Mouse (Mus musculus) midbrain, embryonic 16.5 days (tissue): ENCODE results near the gene Mfap3. TPM values are rescaled to one million over a fixed set of nuclear protein-coding genes. Genes with fewer than 3 reads are reported as not detected.

Experiments used
- ATAC-seq: fragments of 200-750 bp; cut with Nextera tagmentation; 2 replicates; pipeline ENCODE4 v1.8.0; 2017; ENCODE audit warnings: moderate TSS enrichment
- H3K27ac ChIP-seq: fragments of 300-500 bp; sonication (generic); 2 replicates; pipeline ENCODE4 v1.5.1; 2014; ENCODE audit warnings: mild to moderate bottlenecking, low read length, mixed read lengths
- H3K27me3 ChIP-seq: fragments of 300-500 bp; sonication (generic); 2 replicates; pipeline ENCODE4 v1.6.1; 2014; ENCODE audit warnings: low read depth, low read length, mixed read lengths; ENCODE audit not compliant: control insufficient read depth, insufficient read depth
- H3K36me3 ChIP-seq: fragments of 300-500 bp; sonication (generic); 2 replicates; pipeline ENCODE4 v1.6.1; 2014; ENCODE audit warnings: mild to moderate bottlenecking, low read length, moderate library complexity, mixed read lengths; ENCODE audit not compliant: control insufficient read depth, insufficient read depth
- H3K4me1 ChIP-seq: fragments of 300-500 bp; sonication (generic); 2 replicates; pipeline ENCODE4 v1.6.1; 2014; ENCODE audit warnings: mild to moderate bottlenecking, low read length, mixed read lengths; ENCODE audit not compliant: control insufficient read depth, insufficient read depth
- H3K4me2 ChIP-seq: fragments of 300-500 bp; sonication (generic); 2 replicates; pipeline ENCODE4 v1.6.1; 2014; ENCODE audit warnings: mild to moderate bottlenecking, low read length, mixed read lengths
- H3K4me3 ChIP-seq: fragments of 300-500 bp; sonication (generic); 2 replicates; pipeline ENCODE4 v1.5.1; 2014; ENCODE audit warnings: low read depth, mild to moderate bottlenecking, low read length, moderate library complexity, mixed read lengths
- H3K9ac ChIP-seq: fragments of 300-500 bp; sonication (generic); 2 replicates; pipeline ENCODE4 v1.6.1; 2014; ENCODE audit warnings: low read depth, low read length, mixed read lengths
- H3K9me3 ChIP-seq: fragments of 300-500 bp; sonication (generic); replicated peaks from 2 replicates; pipeline ENCODE4 v1.6.1; 2014; ENCODE audit warnings: mild to moderate bottlenecking, low read length, mixed read lengths; ENCODE audit not compliant: control insufficient read depth, poor library complexity, severe bottlenecking
- WGBS: fragments of 180-500 bp; shearing (Covaris S2); extraction: QIAGEN DNeasy Blood & Tissue Kit; methylation state at CpG from one replicate; pipeline ENCODE4 v1.1.7; 2014; 5-methylcytosine and 5-hydroxymethylcytosine counted together
- polyA plus RNA-seq: library from polyadenylated mRNA; unstranded; fragments of >200 nt; fragmentation: Nextera tagmentation; extraction: Ambion mirVana; gene quantifications from 2 replicates; pipeline ENCODE4 v1.2.1, GENCODE M21; 2015

Gene Mfap3
- polyA plus RNA-seq, 1 experiment from 2014 or later: 63.8 TPM

GRCm38 (mm10) chr11:57497701-57498100, 20.8 kb upstream of the Mfap3 start:
- H3K9ac ChIP-seq: no peak overlapping the region
- peaks cover 34% of the 10 kb centered on the region for H3K36me3 ChIP-seq
- H3K4me2 ChIP-seq: no peak overlapping the region
- H3K27me3 ChIP-seq: no peaks in the 10 kb centered on the region
- no peak for ATAC-seq
- H3K9me3 ChIP-seq: no peaks in the 10 kb centered on the region
- 56% methylated on average over 3 of the region's 3 CpGs for WGBS
- H3K4me1 ChIP-seq: no peaks in the 10 kb centered on the region
- no peak overlapping the region for H3K4me3 ChIP-seq
- H3K27ac ChIP-seq: no peak overlapping the region

- Histone ChIP-seq H3K27ac (no peak overlapping the region), H3K27me3 (no peaks in the 10 kb centered on the region), H3K4me3 (no peak overlapping the region), H3K9ac (no peak overlapping the region), H3K4me2 (no peak overlapping the region), H3K4me1 (no peaks in the 10 kb centered on the region), H3K36me3 (peaks cover 30% of the 10 kb centered on the region), H3K9me3 (no peaks in the 10 kb centered on the region)
- ATAC-seq: no peak
- 93% methylated on average over 5 of the region's 5 CpGs for WGBS
Observed at GRCm38 (mm10) chr11:57498215-57498614, 20.2 kb upstream of the Mfap3 start.

- H3K27ac ChIP-seq: 0 out of 2 replicates have a peak overlapping the region, but pooled peaks have one; percentile 13
- H3K9ac ChIP-seq: no peak overlapping the region
- H3K36me3 ChIP-seq: peaks cover 24% of the 10 kb centered on the region
- peaks cover 7% of the 10 kb centered on the region; the same call in 1 of the 2 replicates for H3K4me1 ChIP-seq
- H3K9me3 ChIP-seq: no peaks in the 10 kb centered on the region
- no peak overlapping the region for H3K4me3 ChIP-seq
- ATAC-seq: no peak
- WGBS: 75% methylated on average over 5 of the region's 5 CpGs
- H3K27me3 ChIP-seq: no peaks in the 10 kb centered on the region
- H3K4me2 ChIP-seq: no peak overlapping the region
Observed at GRCm38 (mm10) chr11:57503155-57503554, 15.3 kb upstream of the Mfap3 start.

GRCm38 (mm10) chr11:57506899-57507298, 11.6 kb upstream of the Mfap3 start:
- ATAC-seq: 0 out of 2 replicates have a peak, but pooled peaks have one; percentile 42
- 26% methylated on average over 6 of the region's 6 CpGs for WGBS
- peak overlapping the region; percentile 50 for H3K27ac ChIP-seq

GRCm38 (mm10) chr11:57515218-57515617, 3.2 kb upstream of the Mfap3 start:
- peaks cover 23% of the 10 kb centered on the region for H3K4me1 ChIP-seq
- WGBS: 90% methylated on average over 5 of the region's 5 CpGs
- H3K9me3 ChIP-seq: no peaks in the 10 kb centered on the region
- no peak for ATAC-seq
- no peak overlapping the region for H3K27ac ChIP-seq
- no peak overlapping the region for H3K4me3 ChIP-seq
- no peak overlapping the region for H3K9ac ChIP-seq
- H3K36me3 ChIP-seq: peaks cover 9% of the 10 kb centered on the region
- H3K27me3 ChIP-seq: no peaks in the 10 kb centered on the region
- H3K4me2 ChIP-seq: no peak overlapping the region

More at GRCm38 (mm10) chr11:57506899-57507298, 11.6 kb upstream of the Mfap3 start:
- Histone ChIP-seq H3K4me1 (peaks cover 7% of the 10 kb centered on the region; the same call in 1 of the 2 replicates), H3K9me3 (no peaks in the 10 kb centered on the region), H3K36me3 (peaks cover 14% of the 10 kb centered on the region; the same call in 1 of the 2 replicates), H3K27me3 (no peaks in the 10 kb centered on the region), H3K9ac (no peak overlapping the region), H3K4me3 (no peak overlapping the region), H3K4me2 (no peak overlapping the region)

- H3K36me3 ChIP-seq: peaks cover 12% of the 10 kb centered on the region
- no peak for ATAC-seq
- no peaks in the 10 kb centered on the region for H3K9me3 ChIP-seq
- no peaks in the 10 kb centered on the region for H3K27me3 ChIP-seq
- H3K4me2 ChIP-seq: peak overlapping the region; percentile 61
- H3K9ac ChIP-seq: no peak overlapping the region
- WGBS: 73% methylated on average over 5 of the region's 5 CpGs
- peaks cover 23% of the 10 kb centered on the region for H3K4me1 ChIP-seq
- H3K27ac ChIP-seq: no peak overlapping the region
- H3K4me3 ChIP-seq: no peak overlapping the region
Observed at GRCm38 (mm10) chr11:57516946-57517441, 1.5 kb upstream of the Mfap3 start.

- under 1% methylated on average over 14 of the region's 16 CpGs for WGBS
- ATAC-seq: peak; percentile 68
Observed at GRCm38 (mm10) chr11:57518751-57519148, 286 bp downstream of the Mfap3 start.

GRCm38 (mm10) chr11:57519304-57519703, 840 bp downstream of the Mfap3 start:
- H3K9me3 ChIP-seq: no peaks in the 10 kb centered on the region
- no peaks in the 10 kb centered on the region for H3K27me3 ChIP-seq
- H3K4me2 ChIP-seq: peak overlapping the region; percentile 73
- H3K27ac ChIP-seq: no peak overlapping the region
- peaks cover 6% of the 10 kb centered on the region; the same call in 1 of the 2 replicates for H3K36me3 ChIP-seq
- ATAC-seq: no peak
- peaks cover 25% of the 10 kb centered on the region for H3K4me1 ChIP-seq
- 80% methylated on average over 5 of the region's 5 CpGs for WGBS
- H3K4me3 ChIP-seq: peak overlapping the region; percentile 89
- H3K9ac ChIP-seq: peak overlapping the region; percentile 85

More at GRCm38 (mm10) chr11:57518751-57519148, 286 bp downstream of the Mfap3 start:
- peaks cover 6% of the 10 kb centered on the region; the same call in 1 of the 2 replicates for H3K36me3 ChIP-seq
- peak overlapping the region; percentile 89 for H3K4me3 ChIP-seq
- H3K9me3 ChIP-seq: no peaks in the 10 kb centered on the region
- H3K4me2 ChIP-seq: peak overlapping the region; percentile 73
- no peaks in the 10 kb centered on the region for H3K27me3 ChIP-seq
- H3K9ac ChIP-seq: peak overlapping the region; percentile 85
- peaks cover 24% of the 10 kb centered on the region for H3K4me1 ChIP-seq
- peak overlapping the region; percentile 88 for H3K27ac ChIP-seq

GRCm38 (mm10) chr11:57521206-57521605, 2.7 kb downstream of the Mfap3 start:
- WGBS: 97% methylated on average over 3 of the region's 3 CpGs
- no peaks in the 10 kb centered on the region for H3K27me3 ChIP-seq
- H3K9ac ChIP-seq: no peak overlapping the region
- peaks cover 21% of the 10 kb centered on the region for H3K4me1 ChIP-seq
- no peak overlapping the region for H3K4me3 ChIP-seq
- no peak overlapping the region for H3K27ac ChIP-seq
- ATAC-seq: no peak
- no peaks in the 10 kb centered on the region for H3K9me3 ChIP-seq
- H3K4me2 ChIP-seq: no peak overlapping the region
- peaks cover 6% of the 10 kb centered on the region; the same call in 1 of the 2 replicates for H3K36me3 ChIP-seq
